Mouse (Mus musculus) hindlimb bud, embryonic 11.5 days (tissue): ENCODE measurements around the gene Hist2h2aa1.
"Not testable (repeated sequence)": the region's sequence is repeated elsewhere in the genome, so short reads cannot be mapped to it uniquely, and the experiment has no call there.

Source experiments
- DNase-seq: peaks from one replicate; pipeline ENCODE4 v3.0.0-alpha.2; 2012; ENCODE audit warnings: low read depth, low spot score; ENCODE audit errors: extremely low spot score

The Hist2h2aa1 gene

GRCm38 (mm10) chr3:96249034-96249345, 3.7 kb downstream of the Hist2h2aa1 start:
- no peak for DNase-seq

- no peak for DNase-seq
These were observed 5.6 kb downstream of the Hist2h2aa1 start for GRCm38 (mm10) chr3:96250890-96251289.

GRCm38 (mm10) chr3:96251787-96252186, 6.5 kb downstream of the Hist2h2aa1 start:
- no peak for DNase-seq

- no peak for DNase-seq
These were observed 9.5 kb downstream of the Hist2h2aa1 start for GRCm38 (mm10) chr3:96254683-96255355.

- no peak for DNase-seq
These were observed 10.8 kb downstream of the Hist2h2aa1 start for GRCm38 (mm10) chr3:96255926-96256593.

GRCm38 (mm10) chr3:96257190-96257589, 11.9 kb downstream of the Hist2h2aa1 start:
- no peak for DNase-seq

- no peak for DNase-seq
These were observed 14.9 kb downstream of the Hist2h2aa1 start for GRCm38 (mm10) chr3:96260220-96260619.

GRCm38 (mm10) chr3:96261623-96262022, 16.3 kb downstream of the Hist2h2aa1 start:
- DNase-seq: no peak

GRCm38 (mm10) chr3:96262216-96262875, 17.0 kb downstream of the Hist2h2aa1 start:
- no peak for DNase-seq

- no peak for DNase-seq
These were observed 17.8 kb downstream of the Hist2h2aa1 start, which contains the start of gene Hist2h4 for GRCm38 (mm10) chr3:96262979-96263550. Gene Hist2h4 (minus strand): TSS chr3:96263311.

GRCm38 (mm10) chr3:96263558-96264403, 18.5 kb downstream of the Hist2h2aa1 start:
- no peak for DNase-seq

- DNase-seq: no peak
These were observed 19.2 kb downstream of the Hist2h2aa1 start for GRCm38 (mm10) chr3:96264404-96264949.

- no peak for DNase-seq
These were observed 20.9 kb downstream of the Hist2h2aa1 start for GRCm38 (mm10) chr3:96266132-96266710.

GRCm38 (mm10) chr3:96267541-96267940, 22.2 kb downstream of the Hist2h2aa1 start:
- DNase-seq: no peak

GRCm38 (mm10) chr3:96268051-96268775, 22.9 kb downstream of the Hist2h2aa1 start, which contains the start of gene Hist2h3b:
Gene Hist2h3b (plus strand): TSS chr3:96268654.
- no peak for DNase-seq

- DNase-seq: not testable (repeated sequence)
These were observed 23.6 kb downstream of the Hist2h2aa1 start for GRCm38 (mm10) chr3:96268776-96269378.

GRCm38 (mm10) chr3:96269511-96270474, 24.5 kb downstream of the Hist2h2aa1 start, which contains the start of gene Hist2h2bb:
Gene Hist2h2bb (plus strand): TSS chr3:96269752.
- peak; percentile 99 for DNase-seq
